8 mouse cellular contexts compared by ENCODE assay signal in genomic region chr4:79532420-79533066, GRCm38 (mm10).
DNase-seq lines count a peak whose midpoint lies in the region; ATAC-seq lines count a peak whose summit lies in the region.
"Had no signal": no experiment of that assay in that cellular context is flagged by ENCODE, and none has a peak within 500 bp of the region (broad histone marks: within the 10 kb centered on the region; RNA-seq: fewer than 3 reads in every experiment).

No protein-coding gene starts in this region.

- H3K9me3 ChIP-seq in embryonic facial prominence, embryonic 12.5 days = no peaks in the 10 kb centered on the region
- H3K9me3 ChIP-seq in forebrain, embryonic 13.5 days (replicated peaks) = no peaks in the 10 kb centered on the region
- no peaks in the 10 kb centered on the region for H3K9me3 ChIP-seq in limb, embryonic 10.5 days (replicated peaks)

- ATAC-seq in embryonic facial prominence, embryonic 12.5 days (ENCODE audit: insufficient number of reproducible peaks, insufficient read depth, low FRiP score, low TSS enrichment) = 0 out of 2 replicates have a peak, but pooled peaks have one; percentile 64
- ATAC-seq in forebrain, embryonic 13.5 days = peak; percentile 92
- no peak for ATAC-seq in monocyte, adult 5-6 weeks (replicated peaks; ENCODE audit: insufficient number of reproducible peaks, low FRiP score, low TSS enrichment, poor library complexity, severe bottlenecking)

- WGBS in embryonic facial prominence, embryonic 12.5 days = 32% methylated on average over 3 of the region's 3 CpGs
- WGBS in forebrain, embryonic 13.5 days = 38% methylated on average over 3 of the region's 3 CpGs
- 63% methylated on average over 3 of the region's 3 CpGs for WGBS in limb, embryonic 10.5 days

- no peak overlapping the region for H3K27ac ChIP-seq in embryonic facial prominence, embryonic 12.5 days
- H3K27ac ChIP-seq in forebrain, embryonic 13.5 days = peak overlapping the region; percentile 73
- no peak overlapping the region for H3K27ac ChIP-seq in limb, embryonic 10.5 days

- no peak overlapping the region for H3K9ac ChIP-seq in embryonic facial prominence, embryonic 12.5 days
- no peak overlapping the region for H3K9ac ChIP-seq in forebrain, embryonic 13.5 days

- H3K36me3 ChIP-seq in embryonic facial prominence, embryonic 12.5 days = no peaks in the 10 kb centered on the region
- no peaks in the 10 kb centered on the region for H3K36me3 ChIP-seq in forebrain, embryonic 13.5 days (ENCODE audit: poor library complexity, severe bottlenecking)
- no peaks in the 10 kb centered on the region for H3K36me3 ChIP-seq in limb, embryonic 10.5 days

- peak; percentile 3 to 8 for DNase-seq in layer of hippocampus, postnatal 36 days
- peak; percentile 79 for DNase-seq in retina, embryonic 14.5 days (ENCODE audit: low spot score)
- no peak for DNase-seq in limb, embryonic 10.5 days (ENCODE audit: low spot score)
- DNase-seq in MN1 (ENCODE audit: low spot score) = no peak
- DNase-seq: lung, postnatal 14 days had no signal

- no peaks in the 10 kb centered on the region for H3K4me1 ChIP-seq in embryonic facial prominence, embryonic 12.5 days
- peaks cover 10% of the 10 kb centered on the region; the same call in 1 of the 2 replicates for H3K4me1 ChIP-seq in forebrain, embryonic 13.5 days
- H3K4me1 ChIP-seq in limb, embryonic 10.5 days = no peaks in the 10 kb centered on the region

- H3K4me3 ChIP-seq in embryonic facial prominence, embryonic 12.5 days = no peak overlapping the region
- no peak overlapping the region for H3K4me3 ChIP-seq in forebrain, embryonic 13.5 days
- no peak overlapping the region for H3K4me3 ChIP-seq in limb, embryonic 10.5 days

- no peak overlapping the region for H3K4me2 ChIP-seq in embryonic facial prominence, embryonic 12.5 days (replicated peaks)
- no peak overlapping the region for H3K4me2 ChIP-seq in forebrain, embryonic 13.5 days

- H3K27me3 ChIP-seq in embryonic facial prominence, embryonic 12.5 days = no peaks in the 10 kb centered on the region
- no peaks in the 10 kb centered on the region for H3K27me3 ChIP-seq in forebrain, embryonic 13.5 days
- H3K27me3 ChIP-seq in limb, embryonic 10.5 days (ENCODE audit: low read depth, poor library complexity, severe bottlenecking) = no peaks in the 10 kb centered on the region

Comparison
In these comparisons a context has a peak if more than half of its experiments do, and no peak if none do; other contexts are left out.
1. DNase-seq: peak in layer of hippocampus, postnatal 36 days (2 of 2) and retina, embryonic 14.5 days (single experiment); none in limb, embryonic 10.5 days (single experiment) and MN1 (single experiment).